Mouse (Mus musculus): ENCODE measurements around the gene Pirt. TPM values are rescaled to one million over a fixed set of nuclear protein-coding genes. Genes with fewer than 3 reads are reported as not detected.

Pirt gene
- not detected in 4 replicates for total RNA-seq (2023)

GRCm38 (mm10) chr11:66911811-66912210 lies at the start of gene Pirt:
TSS of gene Pirt (plus strand) at chr11:66911981.

GRCm38 (mm10) chr11:66956303-66956702 lies 44.5 kb downstream of the Pirt start, which contains the start of gene Tmem238l:
TSS of gene Tmem238l (plus strand) at chr11:66956638.

Other genes starting within 250 kb of the Pirt start
- gene Tmem238l, start 44.7 kb downstream of the Pirt start, total RNA-seq (2023) = not detected in 4 replicates
- 0.60 to 1.5 TPM in 2 of 4 replicates, not detected in the others for gene Tmem220, start 113.2 kb downstream of the Pirt start, total RNA-seq (2023)
- 28.5 to 34.6 TPM (median 31.3 TPM) in 4 replicates for gene Adprm, start 140.6 kb downstream of the Pirt start, total RNA-seq (2023)
- gene Sco1, start 140.7 kb downstream of the Pirt start, total RNA-seq (2023) = 9.5 to 12.5 TPM (median 10.8 TPM) in 4 replicates
- 0.12 to 0.13 TPM in 2 of 4 replicates, not detected in the others for gene Myh3, start 166.3 kb downstream of the Pirt start, total RNA-seq (2023)